Mouse (Mus musculus): ENCODE results near the gene Kirrel3. TPM values are rescaled to one million over a fixed set of nuclear protein-coding genes. Genes with fewer than 3 reads are reported as not detected.
A peak's percentile ranks its signal among the peaks of the same experiment; 100 is the strongest.

Gene Kirrel3
- polyA plus RNA-seq, 1 experiment from 2014 or later, result 0.60 TPM

GRCm38 (mm10) chr9:35027382-35027997, 541.8 kb downstream of the Kirrel3 start:
- no peaks in the 10 kb centered on the region for H3K9me3 ChIP-seq (ENCODE audit: control insufficient read depth)
- no peak overlapping the region for H3K9ac ChIP-seq (ENCODE audit: low read depth, low read length)
- no peaks in the 10 kb centered on the region for H3K36me3 ChIP-seq (ENCODE audit: control insufficient read depth, insufficient read depth)
- ATAC-seq, result no peak
- WGBS, result 82% methylated on average over 6 of the region's 6 CpGs
- no peak overlapping the region for H3K27ac ChIP-seq (ENCODE audit: low read depth, low read length)
- no peak overlapping the region for H3K4me2 ChIP-seq (replicated peaks; ENCODE audit: low read depth)
- TF ChIP-seq CTCF (IDR thresholded peaks at IDR 0.05; ENCODE audit: low read depth), result no peak
- H3K27me3 ChIP-seq (replicated peaks; ENCODE audit: control insufficient read depth, insufficient read depth, low read length), result peaks cover 14% of the 10 kb centered on the region
- H3K4me3 ChIP-seq (ENCODE audit: low read depth, low read length), result no peak overlapping the region
- H3K4me1 ChIP-seq (replicated peaks; ENCODE audit: control insufficient read depth, insufficient read depth, low read length), result no peaks in the 10 kb centered on the region

GRCm38 (mm10) chr9:35030823-35031222, 545.1 kb downstream of the Kirrel3 start:
- no peaks in the 10 kb centered on the region for H3K36me3 ChIP-seq (ENCODE audit: control insufficient read depth, insufficient read depth)
- H3K9me3 ChIP-seq (ENCODE audit: control insufficient read depth), result no peaks in the 10 kb centered on the region
- no peak overlapping the region for H3K9ac ChIP-seq (ENCODE audit: low read depth, low read length)
- 66% methylated on average over 5 of the region's 5 CpGs for WGBS
- H3K4me3 ChIP-seq (ENCODE audit: low read depth, low read length), result no peak overlapping the region
- no peaks in the 10 kb centered on the region; the same call in 1 of the 2 replicates for H3K27me3 ChIP-seq (replicated peaks; ENCODE audit: control insufficient read depth, insufficient read depth, low read length)
- no peak overlapping the region for H3K27ac ChIP-seq (ENCODE audit: low read depth, low read length)
- no peaks in the 10 kb centered on the region for H3K4me1 ChIP-seq (replicated peaks; ENCODE audit: control insufficient read depth, insufficient read depth, low read length)
- no peak for ATAC-seq
- peak; percentile 69 for TF ChIP-seq CTCF (IDR thresholded peaks at IDR 0.05; ENCODE audit: low read depth)
- no peak overlapping the region for H3K4me2 ChIP-seq (replicated peaks; ENCODE audit: low read depth)

GRCm38 (mm10) chr9:35032457-35032856, 546.8 kb downstream of the Kirrel3 start:
- Histone ChIP-seq H3K27me3 (replicated peaks; ENCODE audit: control insufficient read depth, insufficient read depth, low read length) (no peaks in the 10 kb centered on the region), H3K27ac (ENCODE audit: low read depth, low read length) (no peak overlapping the region), H3K9me3 (ENCODE audit: control insufficient read depth) (no peaks in the 10 kb centered on the region), H3K4me3 (ENCODE audit: low read depth, low read length) (no peak overlapping the region), H3K9ac (ENCODE audit: low read depth, low read length) (no peak overlapping the region), H3K36me3 (ENCODE audit: control insufficient read depth, insufficient read depth) (no peaks in the 10 kb centered on the region), H3K4me2 (replicated peaks; ENCODE audit: low read depth) (no peak overlapping the region), H3K4me1 (replicated peaks; ENCODE audit: control insufficient read depth, insufficient read depth, low read length) (no peaks in the 10 kb centered on the region)
- ATAC-seq, result no peak
- TF ChIP-seq CTCF (IDR thresholded peaks at IDR 0.05; ENCODE audit: low read depth), result no peak
- 75% methylated on average over 6 of the region's 6 CpGs for WGBS

GRCm38 (mm10) chr9:35035074-35035473, 549.4 kb downstream of the Kirrel3 start:
- H3K4me3 ChIP-seq (ENCODE audit: low read depth, low read length), result no peak overlapping the region
- no peaks in the 10 kb centered on the region for H3K9me3 ChIP-seq (ENCODE audit: control insufficient read depth)
- no peaks in the 10 kb centered on the region for H3K36me3 ChIP-seq (ENCODE audit: control insufficient read depth, insufficient read depth)
- no peaks in the 10 kb centered on the region for H3K4me1 ChIP-seq (replicated peaks; ENCODE audit: control insufficient read depth, insufficient read depth, low read length)
- WGBS, result 55% methylated on average over 14 of the region's 14 CpGs
- ATAC-seq, result no peak
- H3K4me2 ChIP-seq (replicated peaks; ENCODE audit: low read depth), result no peak overlapping the region
- TF ChIP-seq CTCF (IDR thresholded peaks at IDR 0.05; ENCODE audit: low read depth), result no peak
- no peak overlapping the region for H3K9ac ChIP-seq (ENCODE audit: low read depth, low read length)
- no peaks in the 10 kb centered on the region for H3K27me3 ChIP-seq (replicated peaks; ENCODE audit: control insufficient read depth, insufficient read depth, low read length)
- H3K27ac ChIP-seq (ENCODE audit: low read depth, low read length), result no peak overlapping the region

- no peak for TF ChIP-seq CTCF (IDR thresholded peaks at IDR 0.05; ENCODE audit: low read depth)
- no peak overlapping the region for H3K4me2 ChIP-seq (replicated peaks; ENCODE audit: low read depth)
- peak overlapping the region; percentile 11; the same call in 1 of the 2 replicates for H3K27ac ChIP-seq (ENCODE audit: low read depth, low read length)
- no peak overlapping the region for H3K4me3 ChIP-seq (ENCODE audit: low read depth, low read length)
- H3K4me1 ChIP-seq (replicated peaks; ENCODE audit: control insufficient read depth, insufficient read depth, low read length), result no peaks in the 10 kb centered on the region
- H3K9me3 ChIP-seq (ENCODE audit: control insufficient read depth), result no peaks in the 10 kb centered on the region
- no peaks in the 10 kb centered on the region for H3K36me3 ChIP-seq (ENCODE audit: control insufficient read depth, insufficient read depth)
- no peak for ATAC-seq
- no peaks in the 10 kb centered on the region for H3K27me3 ChIP-seq (replicated peaks; ENCODE audit: control insufficient read depth, insufficient read depth, low read length)
- 51% methylated on average over 7 of the region's 7 CpGs for WGBS
- no peak overlapping the region for H3K9ac ChIP-seq (ENCODE audit: low read depth, low read length)
These were observed 553.4 kb downstream of the Kirrel3 start for GRCm38 (mm10) chr9:35038922-35039586.

GRCm38 (mm10) chr9:35039846-35040245, 554.2 kb downstream of the Kirrel3 start:
- no peaks in the 10 kb centered on the region for H3K9me3 ChIP-seq (ENCODE audit: control insufficient read depth)
- no peak for TF ChIP-seq CTCF (IDR thresholded peaks at IDR 0.05; ENCODE audit: low read depth)
- H3K9ac ChIP-seq (ENCODE audit: low read depth, low read length), result no peak overlapping the region
- no peaks in the 10 kb centered on the region for H3K27me3 ChIP-seq (replicated peaks; ENCODE audit: control insufficient read depth, insufficient read depth, low read length)
- no peaks in the 10 kb centered on the region for H3K4me1 ChIP-seq (replicated peaks; ENCODE audit: control insufficient read depth, insufficient read depth, low read length)
- 51% methylated on average over 5 of the region's 5 CpGs for WGBS
- no peak overlapping the region for H3K4me3 ChIP-seq (ENCODE audit: low read depth, low read length)
- 0 out of 2 replicates have a peak, but pooled peaks cover 4% of the 10 kb centered on the region for H3K36me3 ChIP-seq (ENCODE audit: control insufficient read depth, insufficient read depth)
- H3K27ac ChIP-seq (ENCODE audit: low read depth, low read length), result no peak overlapping the region; the same call in 1 of the 2 replicates
- ATAC-seq, result no peak
- H3K4me2 ChIP-seq (replicated peaks; ENCODE audit: low read depth), result no peak overlapping the region
